Mouse (Mus musculus) liver, adult 2 months (tissue): ENCODE measurements at regions not wholly inside any gene's neighbourhood (a gene's known extent, or its start where the extent isn't known, plus 50 kb on each side); places are given as distances from the start of the nearest gene placed in this dataset.

Source experiments
- DNase-seq: peaks from one replicate; pipeline ENCODE4 v3.0.0-alpha.2; 2011; ENCODE audit warnings: low read depth, low spot score; ENCODE audit errors: extremely low read depth
- H3K27ac ChIP-seq: fragments of 200-500 bp; replicated peaks from 2 replicates; pipeline ENCODE4 v1.5.1; 2012; ENCODE audit warnings: low read depth, mild to moderate bottlenecking, control low read depth, inconsistent platforms, low read length; ENCODE audit not compliant: insufficient read depth
- H3K27me3 ChIP-seq: fragments of 200-500 bp; 2 replicates; pipeline ENCODE4 v1.6.1; 2012; ENCODE audit warnings: mild to moderate bottlenecking, moderate library complexity, low read length, inconsistent platforms; ENCODE audit not compliant: control insufficient read depth, insufficient read depth
- H3K36me3 ChIP-seq: fragments of 200-500 bp; 2 replicates; pipeline ENCODE4 v1.6.1; 2012; ENCODE audit warnings: low read length, inconsistent platforms; ENCODE audit not compliant: control insufficient read depth, insufficient read depth
- H3K4me1 ChIP-seq: fragments of 200-500 bp; 2 replicates; pipeline ENCODE4 v1.6.1; 2011; ENCODE audit warnings: low read length; ENCODE audit not compliant: control insufficient read depth, insufficient read depth
- H3K4me3 ChIP-seq: fragments of 200-500 bp; 2 replicates; pipeline ENCODE4 v1.5.1; 2011; ENCODE audit warnings: low read depth, mild to moderate bottlenecking, control low read depth, low read length, moderate library complexity; ENCODE audit not compliant: insufficient read depth
- H3K79me2 ChIP-seq: fragments of 200-500 bp; 2 replicates; pipeline ENCODE4 v1.6.1; 2012; ENCODE audit warnings: inconsistent platforms, mild to moderate bottlenecking, low read length, moderate library complexity; ENCODE audit not compliant: control insufficient read depth, insufficient read depth
- H3K9ac ChIP-seq: fragments of 200-500 bp; 2 replicates; pipeline ENCODE4 v1.6.1; 2012; ENCODE audit warnings: low read depth, mild to moderate bottlenecking, control low read depth, inconsistent platforms, low read length
- CTCF ChIP-seq: fragments of 200-500 bp; IDR thresholded peaks from 2 replicates; pipeline ENCODE4 v1.5.1; 2011; ENCODE audit warnings: low read depth, low read length, control low read depth
- POLR2A ChIP-seq: fragments of 200-500 bp; IDR thresholded peaks from 2 replicates; pipeline ENCODE4 v1.6.1; 2011; ENCODE audit warnings: low read length, control low read depth; ENCODE audit not compliant: insufficient read depth; ENCODE audit errors: extremely low read depth
- WGBS: fragments of 180-500 bp; shearing (Covaris S2); methylation state at CpG from one replicate; pipeline ENCODE4 v1.1.7; 2018; 5-methylcytosine and 5-hydroxymethylcytosine counted together

- Histone ChIP-seq H3K4me3 (no peak overlapping the region), H3K27ac (no peak overlapping the region), H3K79me2 (no peaks in the 10 kb centered on the region), H3K36me3 (no peaks in the 10 kb centered on the region), H3K27me3 (no peaks in the 10 kb centered on the region), H3K4me1 (no peaks in the 10 kb centered on the region), H3K9ac (no peak overlapping the region)
- DNase-seq: no peak
- 94% methylated on average over 15 of the region's 15 CpGs for WGBS
- TF ChIP-seq CTCF: no peak
- TF ChIP-seq POLR2A: no peak
These were observed 120.3 kb downstream of the Etnk1 start for GRCm38 (mm10) chr6:143287322-143287721.

GRCm38 (mm10) chr6:143288491-143289130 is 121.6 kb downstream of the Etnk1 start:
- no peaks in the 10 kb centered on the region for H3K36me3 ChIP-seq
- no peaks in the 10 kb centered on the region for H3K79me2 ChIP-seq
- TF ChIP-seq POLR2A: no peak
- no peak for TF ChIP-seq CTCF
- H3K4me1 ChIP-seq: no peaks in the 10 kb centered on the region
- H3K9ac ChIP-seq: no peak overlapping the region
- H3K4me3 ChIP-seq: no peak overlapping the region
- no peaks in the 10 kb centered on the region for H3K27me3 ChIP-seq
- H3K27ac ChIP-seq: no peak overlapping the region
- DNase-seq: no peak
- WGBS: 91% methylated on average over 19 of the region's 19 CpGs

- Histone ChIP-seq H3K4me3 (no peak overlapping the region), H3K79me2 (no peaks in the 10 kb centered on the region), H3K36me3 (no peaks in the 10 kb centered on the region), H3K27me3 (no peaks in the 10 kb centered on the region), H3K27ac (no peak overlapping the region), H3K9ac (no peak overlapping the region), H3K4me1 (no peaks in the 10 kb centered on the region)
- DNase-seq: peak; percentile 26
- WGBS: 59% methylated on average over 3 of the region's 3 CpGs
- TF ChIP-seq POLR2A (no peak), CTCF (no peak)
These were observed 126.6 kb downstream of the Etnk1 start for GRCm38 (mm10) chr6:143293648-143294047.

GRCm38 (mm10) chr6:143298391-143298790 is 131.4 kb downstream of the Etnk1 start:
- TF ChIP-seq POLR2A (no peak), CTCF (no peak)
- H3K36me3 ChIP-seq: no peaks in the 10 kb centered on the region
- H3K27me3 ChIP-seq: no peaks in the 10 kb centered on the region
- no peak overlapping the region for H3K27ac ChIP-seq
- H3K79me2 ChIP-seq: no peaks in the 10 kb centered on the region
- no peak for DNase-seq
- 82% methylated on average over 5 of the region's 5 CpGs for WGBS
- H3K9ac ChIP-seq: no peak overlapping the region
- no peaks in the 10 kb centered on the region for H3K4me1 ChIP-seq
- H3K4me3 ChIP-seq: no peak overlapping the region

GRCm38 (mm10) chr6:143301414-143301813 is 134.4 kb downstream of the Etnk1 start:
- Histone ChIP-seq H3K27ac (no peak overlapping the region), H3K4me1 (no peaks in the 10 kb centered on the region), H3K9ac (no peak overlapping the region), H3K36me3 (no peaks in the 10 kb centered on the region), H3K79me2 (no peaks in the 10 kb centered on the region), H3K27me3 (no peaks in the 10 kb centered on the region), H3K4me3 (no peak overlapping the region)
- 93% methylated on average over 10 of the region's 10 CpGs for WGBS
- TF ChIP-seq CTCF (no peak), POLR2A (no peak)
- no peak for DNase-seq

GRCm38 (mm10) chr6:143307327-143307726 is 140.3 kb downstream of the Etnk1 start:
- no peaks in the 10 kb centered on the region for H3K36me3 ChIP-seq
- 44% methylated on average over 6 of the region's 6 CpGs for WGBS

More at GRCm38 (mm10) chr6:143307327-143307726, 140.3 kb downstream of the Etnk1 start:
- no peaks in the 10 kb centered on the region for H3K79me2 ChIP-seq
- TF ChIP-seq CTCF (no peak), POLR2A (no peak)
- H3K27ac ChIP-seq: no peak overlapping the region
- no peak overlapping the region for H3K9ac ChIP-seq
- H3K4me1 ChIP-seq: no peaks in the 10 kb centered on the region
- peak; percentile 58 for DNase-seq
- no peaks in the 10 kb centered on the region for H3K27me3 ChIP-seq
- H3K4me3 ChIP-seq: no peak overlapping the region
